Mouse (Mus musculus) granulocyte monocyte progenitor cell, adult 5-6 weeks (primary cell): ENCODE data around the gene Itfg2. TPM values are rescaled to one million over a fixed set of nuclear protein-coding genes. Genes with fewer than 3 reads are reported as not detected.

Experiments used
- ATAC-seq: replicated peaks from 2 replicates; pipeline ENCODE4 v1.8.0; 2016; ENCODE audit warnings: mild to moderate bottlenecking, moderate TSS enrichment, inconsistent platforms; ENCODE audit not compliant: poor library complexity, severe bottlenecking
- total RNA-seq, 2 experiments: library from RNA; stranded (forward) in 1 of 2; stranded (reverse) in 1 of 2; fragments of 200-712, 200-1000 nt in 1 of 2; fragments of >200 nt in 1 of 2; fragmentation: Nextera tagmentation in 1 of 2; gene quantifications; 2 replicates each; pipeline ENCODE4 v1.2.3; 2014 to 2017

The Itfg2 gene
- total RNA-seq, 2 experiments from 2014 or later, result 9.9 to 33.3 TPM

- no peak for ATAC-seq
These were observed 11.8 kb upstream of the Itfg2 start for GRCm38 (mm10) chr6:128436356-128437005.

DNA sequence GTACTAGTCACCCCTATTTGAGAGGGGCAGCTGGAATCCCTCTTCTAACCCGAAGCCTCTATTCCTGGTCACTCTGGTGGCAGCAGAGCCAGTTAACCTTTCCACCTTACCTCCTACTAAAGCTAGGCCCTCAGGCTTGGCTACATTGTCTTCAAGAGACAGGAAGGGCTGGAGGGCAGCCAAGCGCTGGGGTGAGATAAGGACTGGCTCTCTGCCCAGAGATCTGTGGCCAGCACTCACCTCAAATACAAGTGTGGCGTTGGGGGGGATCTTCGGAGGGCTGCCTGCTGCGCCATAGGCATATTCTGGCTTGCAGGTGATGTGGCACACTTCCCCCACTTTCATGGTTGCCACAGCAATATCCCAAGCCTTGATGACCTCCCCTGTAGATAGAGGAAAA is 10.7 kb upstream of the Itfg2 start:
- ATAC-seq, result no peak

GRCm38 (mm10) chr6:128433566-128433965 is 8.8 kb upstream of the Itfg2 start:
- no peak for ATAC-seq

- no peak for ATAC-seq
These were observed 7.7 kb upstream of the Itfg2 start for GRCm38 (mm10) chr6:128432356-128432915.

- ATAC-seq, result no peak
These were observed 5.1 kb upstream of the Itfg2 start for GRCm38 (mm10) chr6:128429826-128430225.

DNA sequence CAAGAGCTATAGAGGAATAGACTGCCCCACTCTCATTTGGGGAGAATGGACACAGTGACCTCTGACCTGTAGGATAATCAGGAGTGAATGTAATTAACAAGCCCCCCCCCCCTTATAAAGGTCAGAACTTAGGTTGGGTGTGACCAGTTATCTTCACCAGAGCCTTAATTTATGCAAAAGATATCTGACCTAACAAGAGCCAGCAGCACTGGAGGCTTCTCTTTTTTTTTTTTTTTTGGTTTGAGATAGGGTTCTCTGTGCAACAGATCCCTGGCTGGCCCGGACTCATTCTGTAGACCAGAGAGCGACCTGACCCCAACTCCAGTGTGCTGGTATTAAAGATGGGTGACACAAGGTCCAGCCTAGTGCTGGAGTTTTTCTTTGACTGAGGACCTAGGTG is 4.6 kb upstream of the Itfg2 start:
- ATAC-seq, result no peak

- no peak for ATAC-seq
These were observed 2.8 kb upstream of the Itfg2 start for GRCm38 (mm10) chr6:128427571-128427970.

GRCm38 (mm10) chr6:128425046-128425445 is 315 bp upstream of the Itfg2 start:
- no peak for ATAC-seq

GRCm38 (mm10) chr6:128423496-128424268 is 1.0 kb downstream of the Itfg2 start:
- ATAC-seq, result peak; percentile 31; the same call in 1 of the 2 replicates

- ATAC-seq, result no peak
These were observed 3.3 kb downstream of the Itfg2 start for GRCm38 (mm10) chr6:128421480-128421879.

DNA sequence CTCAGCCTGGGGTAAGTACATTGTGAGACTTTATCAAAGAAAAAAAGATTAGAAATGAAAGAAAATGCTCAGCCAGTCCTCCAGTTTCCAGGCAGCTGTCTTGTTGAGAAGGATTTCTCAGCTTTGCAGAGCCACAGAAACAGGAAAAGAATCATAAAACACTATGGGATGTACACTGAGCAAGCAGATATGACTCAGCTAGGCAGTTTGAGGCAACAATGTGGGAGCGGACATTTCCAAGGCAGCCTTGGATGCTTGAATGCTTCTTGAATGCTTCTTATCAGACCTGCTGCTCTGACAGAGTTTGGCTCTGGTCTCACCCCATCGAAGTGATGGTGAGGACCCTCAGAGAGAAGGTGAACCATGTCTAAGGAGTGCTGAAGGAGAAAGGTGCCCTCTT is 3.7 kb downstream of the Itfg2 start:
- no peak for ATAC-seq

- ATAC-seq, result no peak
These were observed 6.7 kb downstream of the Itfg2 start for GRCm38 (mm10) chr6:128418076-128418475.

- no peak for ATAC-seq
These were observed 8.6 kb downstream of the Itfg2 start for GRCm38 (mm10) chr6:128416169-128416568.

- peak; percentile 45 for ATAC-seq
These were observed 13.6 kb downstream of the Itfg2 start for GRCm38 (mm10) chr6:128411115-128411514.

DNA sequence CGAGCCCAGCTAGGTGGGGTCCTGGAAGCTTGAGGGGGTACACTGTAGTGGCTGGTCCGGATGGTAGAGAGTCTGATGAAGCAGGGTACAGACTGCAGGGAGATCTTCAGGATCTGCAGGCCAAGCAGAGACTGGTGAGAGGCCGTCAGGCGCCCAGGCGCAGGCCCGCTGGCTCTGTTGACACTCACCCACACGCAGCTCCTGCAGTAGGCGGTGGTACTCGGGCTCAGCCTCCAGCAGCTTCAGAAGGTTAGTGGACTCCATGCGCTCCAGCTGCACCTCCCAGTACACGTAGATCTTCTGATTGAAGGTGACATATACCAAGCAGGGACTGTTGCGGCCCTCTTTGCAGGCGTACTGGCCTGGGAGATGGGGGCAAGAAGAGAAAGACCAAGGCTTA is 14.4 kb downstream of the Itfg2 start:
- no peak for ATAC-seq

- ATAC-seq, result peak; percentile 76
These were observed 16.1 kb downstream of the Itfg2 start for GRCm38 (mm10) chr6:128408544-128409125.

- 0 out of 2 replicates have a peak, but pooled peaks have one; percentile 8 for ATAC-seq
These were observed 20.0 kb downstream of the Itfg2 start for GRCm38 (mm10) chr6:128404708-128405107.

DNA sequence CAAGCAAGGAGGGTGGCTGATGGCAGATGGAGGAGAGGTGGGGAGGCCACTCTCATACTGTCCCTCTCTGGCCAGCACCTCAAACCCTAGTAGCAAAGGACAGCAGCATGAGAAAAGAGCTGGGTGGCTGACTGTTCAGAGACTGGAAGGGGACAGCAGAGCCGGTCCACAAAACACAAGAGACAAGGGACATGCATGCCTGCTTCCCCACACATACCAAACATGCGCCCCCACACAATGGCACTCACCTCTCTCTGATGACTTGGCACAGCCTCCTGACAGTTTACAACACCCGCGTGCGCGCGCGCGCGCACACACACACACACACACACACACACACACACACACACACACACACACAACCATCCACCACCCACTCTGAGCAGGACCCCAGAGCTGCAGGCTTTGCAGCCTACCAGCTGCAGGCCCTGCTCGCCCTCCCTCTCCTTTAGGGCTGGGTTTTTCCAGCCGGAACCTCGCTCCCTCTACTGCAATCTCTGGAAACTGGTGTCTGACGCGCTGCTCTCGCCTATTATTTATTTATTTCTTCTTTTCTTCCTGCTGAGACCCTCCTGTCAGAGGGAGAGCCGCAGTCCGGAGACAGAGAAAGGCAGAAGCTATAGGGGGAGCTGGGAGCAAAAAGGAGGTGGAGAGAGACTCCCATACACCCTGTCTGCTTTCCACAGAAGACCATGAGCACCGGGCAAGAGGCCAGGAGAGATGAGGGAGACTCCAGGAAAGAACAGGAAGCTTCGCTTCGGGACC is 25.1 kb downstream of the Itfg2 start:
- ATAC-seq, result no peak

DNA sequence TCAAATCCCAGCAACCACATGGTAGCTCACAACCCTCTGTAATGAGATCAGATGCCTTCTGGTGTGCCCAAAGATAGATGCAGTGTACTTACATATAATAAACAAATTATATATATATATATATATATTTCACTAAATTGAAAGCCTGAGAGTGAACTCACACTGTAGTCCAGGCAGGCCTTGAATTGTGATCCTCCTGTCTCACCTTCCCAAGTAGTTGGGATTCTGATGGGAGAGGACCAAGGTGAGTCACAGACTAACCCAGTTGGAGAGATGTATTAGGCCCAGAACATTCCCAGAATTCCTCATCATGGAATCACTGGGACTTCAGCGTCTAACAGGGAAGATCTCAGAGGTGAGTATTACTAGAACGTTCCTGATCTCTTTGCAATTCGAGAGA is 25.7 kb downstream of the Itfg2 start, which contains the start of gene Nrip2:
Nrip2 (plus strand) TSS at position 301 of the 400 bp plus-strand sequence.
- no peak for ATAC-seq

DNA sequence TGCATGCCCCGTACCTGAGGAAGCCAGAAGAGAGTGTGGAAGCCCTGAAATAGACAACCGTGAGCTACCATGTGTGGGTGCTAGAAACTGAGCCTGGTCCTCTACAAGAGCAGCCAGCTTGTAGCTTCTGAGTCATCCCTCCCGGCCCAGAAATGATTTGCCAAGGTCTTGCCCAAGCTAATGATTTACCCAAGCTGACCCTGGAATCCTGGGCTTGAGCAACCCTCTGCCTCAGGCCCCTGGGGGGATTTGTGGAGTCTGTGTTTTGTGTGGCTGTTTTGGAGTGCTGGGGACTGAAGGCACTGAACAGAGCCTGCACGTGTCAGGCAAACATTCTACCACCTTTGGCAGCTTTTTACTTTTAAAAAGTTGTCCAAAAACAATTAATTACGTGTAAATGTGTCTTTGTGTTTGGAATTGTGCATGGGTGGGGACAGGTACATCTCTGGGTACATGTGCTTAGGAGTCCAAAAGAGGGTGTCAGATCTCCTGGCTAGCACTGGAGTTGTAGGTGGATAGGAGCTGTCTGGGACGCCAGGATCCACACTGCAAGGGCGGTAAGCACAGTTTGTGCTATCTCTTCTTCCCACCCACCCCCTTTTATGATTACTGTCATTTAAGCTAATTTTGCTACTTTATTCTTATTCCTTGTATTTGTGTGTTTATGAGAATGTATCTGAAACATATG is 27.0 kb downstream of the Itfg2 start:
- no peak for ATAC-seq
